Mouse (Mus musculus) liver, embryonic 12.5 days (tissue): ENCODE results near the gene Faim. TPM values are rescaled to one million over a fixed set of nuclear protein-coding genes. Genes with fewer than 3 reads are reported as not detected.
A peak's percentile ranks its signal among the peaks of the same experiment; 100 is the strongest.

Source experiments
- ATAC-seq: fragments of 200-750 bp; cut with Nextera tagmentation; 2 replicates; pipeline ENCODE4 v1.8.0; 2017; ENCODE audit warnings: moderate number of reproducible peaks, mild to moderate bottlenecking, moderate library complexity
- H3K27ac ChIP-seq: fragments of 300-500 bp; sonication (generic); 2 replicates; pipeline ENCODE4 v1.5.1; 2016; ENCODE audit warnings: mild to moderate bottlenecking
- H3K27me3 ChIP-seq: fragments of 300-500 bp; sonication (generic); replicated peaks from 2 replicates; pipeline ENCODE4 v1.6.1; 2016; ENCODE audit warnings: mild to moderate bottlenecking, moderate library complexity
- H3K36me3 ChIP-seq: fragments of 300-500 bp; sonication (generic); 2 replicates; pipeline ENCODE4 v1.6.1; 2016; ENCODE audit warnings: mild to moderate bottlenecking, moderate library complexity
- H3K4me1 ChIP-seq: fragments of 300-500 bp; sonication (generic); 2 replicates; pipeline ENCODE4 v1.6.1; 2016
- H3K4me2 ChIP-seq: fragments of 300-500 bp; sonication (generic); 2 replicates; pipeline ENCODE4 v1.6.1; 2016; ENCODE audit warnings: mild to moderate bottlenecking, moderate library complexity
- H3K4me3 ChIP-seq: fragments of 300-500 bp; sonication (generic); 2 replicates; pipeline ENCODE4 v1.5.1; 2016; ENCODE audit warnings: mild to moderate bottlenecking, moderate library complexity
- H3K9ac ChIP-seq: fragments of 300-500 bp; sonication (generic); 2 replicates; pipeline ENCODE4 v1.6.1; 2016; ENCODE audit warnings: mild to moderate bottlenecking, moderate library complexity
- H3K9me3 ChIP-seq: fragments of 300-500 bp; sonication (generic); replicated peaks from 2 replicates; pipeline ENCODE4 v1.6.1; 2016; ENCODE audit warnings: mild to moderate bottlenecking, moderate library complexity
- WGBS: fragments of 180-500 bp; shearing (Covaris S2); methylation state at CpG from one replicate; pipeline ENCODE4 v1.1.7; 2016; ENCODE audit not compliant: insufficient replicate concordance; 5-methylcytosine and 5-hydroxymethylcytosine counted together
- polyA plus RNA-seq: library from polyadenylated mRNA; unstranded; fragments of >200 nt; fragmentation: Nextera tagmentation; extraction: Ambion mirVana; gene quantifications from 2 replicates; pipeline ENCODE4 v1.2.1, GENCODE M21; 2016

Gene Faim
- 22.9 and 24.2 TPM in 2 replicates for polyA plus RNA-seq

DNA sequence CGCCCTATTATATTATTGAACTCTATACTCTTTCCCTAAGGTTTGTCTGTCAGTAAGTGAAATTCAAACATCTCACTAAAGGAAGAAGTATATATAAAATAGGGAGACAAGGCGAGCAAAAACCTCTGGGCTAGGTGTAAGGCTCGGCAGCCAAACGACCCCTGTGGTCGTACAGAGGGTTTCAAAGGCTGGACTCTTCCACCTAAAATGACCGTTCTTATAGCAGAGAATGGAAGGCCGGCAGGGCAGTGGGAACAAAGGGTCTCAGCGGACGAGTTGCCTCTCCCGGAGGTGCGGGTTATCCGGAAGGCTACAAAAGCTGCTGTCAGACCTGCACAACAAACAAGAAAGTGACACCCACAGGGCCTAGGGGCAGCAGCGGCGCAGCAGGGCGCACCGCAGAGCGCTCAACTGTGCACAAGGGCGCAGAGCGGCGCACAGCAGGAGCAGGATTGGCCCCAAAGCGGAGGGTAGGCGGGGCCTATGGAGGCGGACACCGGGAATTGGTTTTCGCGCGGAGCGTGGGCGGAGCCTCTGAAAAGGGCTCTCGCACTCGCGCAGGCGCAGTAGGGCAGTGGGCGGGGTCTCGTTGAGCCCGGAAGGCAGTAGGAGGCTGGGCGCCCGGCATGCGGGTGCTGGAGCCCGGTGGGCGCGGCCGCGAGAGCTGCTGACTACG, at the start of gene Faim:
TSS of gene Faim (plus strand) at position 574 of the 676 bp plus-strand sequence.
- Histone ChIP-seq H3K4me2 (peak within 1 kb of the TSS; percentile 99), H3K9ac (peak within 1 kb of the TSS; percentile 83), H3K4me3 (peak within 1 kb of the TSS; percentile 78), H3K9me3 (no peaks in the 10 kb centered on the region), H3K36me3 (no peaks in the 10 kb centered on the region), H3K27ac (peak within 1 kb of the TSS; percentile 72), H3K4me1 (peaks cover 18% of the 10 kb centered on the region), H3K27me3 (peaks cover 33% of the 10 kb centered on the region)
- peak; percentile 100 for ATAC-seq
- 3% methylated on average over 45 of the region's 45 CpGs for WGBS

DNA sequence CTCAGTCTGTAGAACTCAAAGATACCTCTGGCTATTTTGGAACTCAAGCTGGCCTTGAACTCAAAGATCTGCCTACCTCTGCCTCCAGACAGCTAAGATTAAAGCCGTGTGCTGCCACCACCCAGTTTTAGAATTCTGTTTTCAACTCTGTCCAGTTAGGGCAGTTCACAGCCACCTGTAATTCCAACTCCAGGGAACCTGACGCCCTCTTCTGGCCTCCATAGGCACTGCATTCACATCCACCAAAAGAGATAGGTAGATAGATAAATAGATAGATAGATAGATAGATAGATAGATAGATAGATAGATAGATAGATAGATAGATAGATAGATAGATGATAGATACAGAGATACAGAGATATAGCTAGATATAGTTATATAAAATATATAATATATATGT, 46.9 kb upstream of the Faim start:
- Histone ChIP-seq H3K27me3 (peaks cover 28% of the 10 kb centered on the region), H3K9me3 (no peaks in the 10 kb centered on the region), H3K27ac (no peak overlapping the region), H3K4me2 (no peak overlapping the region), H3K4me3 (no peak overlapping the region), H3K36me3 (no peaks in the 10 kb centered on the region), H3K9ac (no peak overlapping the region), H3K4me1 (no peaks in the 10 kb centered on the region)
- WGBS: 24% methylated on average over 2 of the region's 2 CpGs
- no peak for ATAC-seq

DNA sequence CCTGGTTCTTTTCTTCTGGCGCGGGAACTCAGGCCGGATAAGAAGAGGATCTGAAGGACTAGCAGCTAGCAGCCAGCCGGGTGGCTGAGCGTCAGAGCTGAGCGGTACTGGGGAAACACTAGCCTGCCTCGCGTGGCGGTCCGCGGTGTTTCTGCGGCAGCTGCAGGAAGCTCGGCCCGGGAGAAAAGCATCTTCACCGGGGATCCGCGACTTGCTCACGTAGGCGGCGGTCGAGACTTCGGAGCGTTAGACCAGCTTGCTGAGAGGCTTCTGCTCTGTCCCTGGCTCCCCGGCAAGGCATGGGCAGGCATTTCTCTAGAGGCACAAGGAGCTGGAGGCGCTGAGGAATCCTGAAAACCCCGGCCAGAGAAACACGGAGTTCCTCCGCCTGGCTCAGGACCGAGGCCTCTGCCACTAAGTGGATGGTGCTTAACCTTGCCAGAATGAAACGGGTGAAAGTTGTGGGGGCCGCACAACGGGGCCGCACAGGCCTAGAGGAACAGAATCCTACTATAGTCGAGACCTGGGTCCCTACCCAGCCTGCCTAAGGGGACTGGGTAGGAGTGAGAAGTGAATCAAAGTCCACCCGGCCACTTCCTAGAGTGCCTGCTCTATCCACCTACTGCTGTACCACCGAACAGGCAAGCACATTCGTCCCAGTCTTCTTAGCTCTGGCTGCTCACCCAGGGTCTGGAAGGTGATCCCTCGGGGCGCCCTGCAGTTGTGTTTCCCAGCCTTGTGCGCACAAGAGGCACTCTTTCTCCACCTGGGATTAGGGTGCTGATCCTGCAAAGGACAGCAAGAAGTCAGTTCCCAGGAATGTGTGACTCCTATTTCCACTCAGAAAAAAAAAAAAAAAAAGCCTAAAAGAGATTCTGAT, 33.8 kb upstream of the Faim start:
- no peak overlapping the region for H3K27ac ChIP-seq
- no peak overlapping the region for H3K9ac ChIP-seq
- H3K4me3 ChIP-seq: no peak overlapping the region

DNA sequence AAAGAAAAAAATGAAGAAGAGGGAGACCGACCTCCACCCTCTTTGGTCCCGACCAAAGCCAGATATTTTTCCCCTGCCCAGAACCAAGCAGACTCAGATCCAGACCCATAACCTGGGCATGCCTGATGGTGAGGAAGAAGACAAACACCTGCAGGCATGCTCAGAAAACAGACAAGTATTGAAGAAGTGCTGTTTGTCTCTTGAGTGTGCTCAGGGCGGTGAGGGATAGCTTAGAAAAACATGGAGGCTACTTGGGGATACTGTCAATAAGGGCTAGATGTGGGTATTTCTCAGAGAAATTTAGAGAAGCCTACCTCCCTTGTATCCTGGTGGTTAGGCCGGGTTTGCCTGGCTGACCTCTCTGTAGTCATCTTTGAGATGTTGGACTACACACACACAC, 32.9 kb upstream of the Faim start:
- WGBS: 6% methylated on average over 4 of the region's 4 CpGs
- no peaks in the 10 kb centered on the region for H3K36me3 ChIP-seq
- H3K9me3 ChIP-seq: no peaks in the 10 kb centered on the region
- H3K27me3 ChIP-seq: peaks cover 96% of the 10 kb centered on the region
- H3K4me3 ChIP-seq: no peak overlapping the region
- H3K9ac ChIP-seq: no peak overlapping the region
- peaks cover 24% of the 10 kb centered on the region for H3K4me1 ChIP-seq
- H3K4me2 ChIP-seq: no peak overlapping the region
- no peak for ATAC-seq
- H3K27ac ChIP-seq: no peak overlapping the region

More for the DNA sequence above, 33.8 kb upstream of the Faim start:
- 3% methylated on average over 40 of the region's 40 CpGs for WGBS
- no peak overlapping the region for H3K4me2 ChIP-seq
- peaks cover 89% of the 10 kb centered on the region for H3K27me3 ChIP-seq
- no peaks in the 10 kb centered on the region for H3K9me3 ChIP-seq
- no peak for ATAC-seq
- no peaks in the 10 kb centered on the region for H3K36me3 ChIP-seq
- peaks cover 24% of the 10 kb centered on the region for H3K4me1 ChIP-seq

DNA sequence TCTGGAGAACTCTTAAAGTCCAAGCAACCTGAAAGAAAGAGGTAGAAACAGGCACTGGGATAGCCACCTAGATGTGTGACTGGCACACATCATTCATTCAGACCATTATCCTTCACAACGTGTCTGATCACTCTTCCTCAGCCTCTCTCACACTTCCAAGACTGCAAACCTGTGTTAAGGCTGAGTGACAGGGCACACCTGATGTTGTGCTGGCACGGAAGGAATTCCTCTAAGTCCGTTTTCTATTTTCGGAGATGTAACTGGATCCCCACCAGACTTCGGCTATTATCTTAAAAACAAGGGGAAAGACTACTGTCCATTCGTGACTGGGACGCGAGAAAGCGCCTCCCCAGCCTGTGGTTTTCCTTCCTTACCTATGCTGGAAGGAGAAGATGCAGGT, 32.3 kb upstream of the Faim start:
- H3K9ac ChIP-seq: no peak overlapping the region
- whole genome bisulfite sequencing: 4% methylated on average over 9 of the region's 9 CpGs
- no peaks in the 10 kb centered on the region for H3K36me3 ChIP-seq
- no peak overlapping the region for H3K27ac ChIP-seq
- no peaks in the 10 kb centered on the region for H3K9me3 ChIP-seq
- peaks cover 24% of the 10 kb centered on the region for H3K4me1 ChIP-seq
- H3K27me3 ChIP-seq: peaks cover 97% of the 10 kb centered on the region
- no peak overlapping the region for H3K4me3 ChIP-seq
- no peak for ATAC-seq
- H3K4me2 ChIP-seq: no peak overlapping the region

DNA sequence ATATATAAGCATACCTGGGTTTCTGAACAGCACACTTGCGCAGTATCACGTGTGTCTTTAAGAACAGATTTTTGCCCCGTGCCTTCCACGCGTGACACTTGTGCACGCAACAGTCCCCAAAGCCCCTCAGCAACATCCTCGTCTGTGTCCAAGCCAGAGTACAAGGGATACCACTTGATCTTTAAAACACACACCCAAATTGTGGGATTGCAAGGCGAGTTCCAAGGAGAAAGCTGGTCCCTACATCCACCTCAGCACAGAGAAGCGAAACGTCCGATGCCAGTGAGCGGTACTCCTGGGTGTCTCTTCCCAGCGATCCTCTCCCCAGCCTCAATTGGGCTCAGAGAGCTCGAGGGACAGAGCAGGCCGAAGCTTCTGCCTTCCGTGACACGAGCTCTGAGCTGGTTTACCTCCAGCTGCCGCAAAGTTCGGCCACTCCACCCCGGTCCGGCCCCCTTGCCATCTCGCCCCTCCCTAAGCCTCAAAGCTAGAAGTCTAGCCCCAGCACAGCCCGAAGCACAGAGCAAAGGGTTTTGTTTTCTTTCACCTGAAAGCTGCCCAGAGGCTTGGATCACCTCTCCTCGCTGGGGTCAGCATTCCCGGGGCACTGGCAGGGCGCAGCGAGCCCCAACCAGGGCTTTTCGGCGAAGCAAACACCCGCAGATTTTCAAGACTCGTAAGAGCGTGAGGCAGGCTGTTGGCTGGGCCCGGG, 31.6 kb upstream of the Faim start:
- H3K4me1 ChIP-seq: peaks cover 24% of the 10 kb centered on the region
- H3K4me2 ChIP-seq: peak overlapping the region; percentile 63
- 3% methylated on average over 33 of the region's 33 CpGs for WGBS
- no peak overlapping the region for H3K27ac ChIP-seq
- peak overlapping the region; percentile 45 for H3K4me3 ChIP-seq
- no peaks in the 10 kb centered on the region for H3K36me3 ChIP-seq
- no peak overlapping the region for H3K9ac ChIP-seq
- H3K27me3 ChIP-seq: peaks cover 98% of the 10 kb centered on the region
- H3K9me3 ChIP-seq: no peaks in the 10 kb centered on the region
- ATAC-seq: no peak

DNA sequence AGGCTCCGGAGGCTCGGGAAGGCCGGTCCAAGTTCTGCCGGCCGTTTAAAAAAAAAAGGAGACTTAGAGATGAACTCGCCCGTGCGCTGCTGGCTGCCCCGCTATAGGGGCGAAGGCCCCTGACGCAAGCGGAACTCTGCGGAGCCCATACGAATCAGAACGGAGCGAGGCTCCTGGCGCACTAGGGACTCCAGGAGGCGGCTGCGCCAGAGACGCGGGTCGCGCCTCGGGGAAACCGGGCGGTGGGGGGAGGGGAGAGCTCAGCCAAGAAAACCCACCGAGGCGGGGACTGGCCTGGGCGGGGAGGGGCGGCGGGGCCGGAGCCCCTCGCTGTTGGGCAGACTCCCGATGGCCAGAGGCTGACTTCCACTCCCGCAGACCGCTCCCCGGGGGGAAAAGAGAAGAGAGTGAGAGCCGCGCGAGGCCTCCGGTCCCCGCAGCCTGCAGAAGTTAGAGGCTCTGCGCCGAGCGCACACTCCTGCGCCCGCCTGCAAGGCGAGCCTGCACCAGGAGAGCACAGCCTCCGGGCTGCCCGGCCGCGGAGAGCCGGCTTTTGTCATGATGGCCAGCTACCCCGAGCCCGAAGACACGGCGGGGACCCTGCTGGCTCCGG, 31.0 kb upstream of the Faim start, which contains the start of gene Foxl2:
TSS of gene Foxl2 (plus strand) at position 186 of the 613 bp plus-strand sequence.
- Histone ChIP-seq H3K4me3 (peak within 1 kb of the TSS; percentile 45), H3K4me2 (peak within 1 kb of the TSS; percentile 63), H3K27me3 (peaks cover 100% of the 10 kb centered on the region), H3K36me3 (no peaks in the 10 kb centered on the region), H3K9ac (no peak within 1 kb of the TSS), H3K4me1 (peaks cover 24% of the 10 kb centered on the region), H3K27ac (no peak within 1 kb of the TSS), H3K9me3 (no peaks in the 10 kb centered on the region)
- WGBS: 2% methylated on average over 57 of the region's 58 CpGs
- no peak for ATAC-seq

DNA sequence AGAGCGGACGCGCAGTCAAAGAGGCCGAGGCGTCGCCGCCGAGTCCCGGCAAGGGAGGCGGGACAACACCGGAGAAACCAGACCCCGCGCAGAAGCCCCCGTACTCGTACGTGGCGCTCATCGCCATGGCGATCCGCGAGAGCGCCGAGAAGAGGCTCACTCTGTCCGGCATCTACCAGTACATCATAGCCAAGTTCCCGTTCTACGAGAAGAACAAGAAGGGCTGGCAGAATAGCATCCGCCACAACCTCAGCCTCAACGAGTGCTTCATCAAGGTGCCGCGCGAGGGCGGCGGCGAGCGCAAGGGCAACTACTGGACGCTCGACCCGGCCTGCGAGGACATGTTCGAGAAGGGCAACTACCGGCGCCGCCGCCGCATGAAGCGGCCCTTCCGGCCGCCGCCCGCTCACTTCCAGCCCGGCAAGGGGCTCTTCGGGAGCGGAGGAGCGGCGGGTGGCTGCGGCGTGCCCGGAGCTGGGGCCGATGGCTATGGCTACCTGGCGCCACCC, 30.4 kb upstream of the Faim start:
- H3K27ac ChIP-seq: no peak overlapping the region
- peak overlapping the region; percentile 45 for H3K4me3 ChIP-seq
- H3K27me3 ChIP-seq: peaks cover 100% of the 10 kb centered on the region
- peak overlapping the region; percentile 63 for H3K4me2 ChIP-seq
- no peaks in the 10 kb centered on the region for H3K36me3 ChIP-seq
- H3K9ac ChIP-seq: no peak overlapping the region
- H3K4me1 ChIP-seq: peaks cover 24% of the 10 kb centered on the region
- no peak for ATAC-seq
- no peaks in the 10 kb centered on the region for H3K9me3 ChIP-seq
- under 1% methylated on average over 60 of the region's 60 CpGs for WGBS

DNA sequence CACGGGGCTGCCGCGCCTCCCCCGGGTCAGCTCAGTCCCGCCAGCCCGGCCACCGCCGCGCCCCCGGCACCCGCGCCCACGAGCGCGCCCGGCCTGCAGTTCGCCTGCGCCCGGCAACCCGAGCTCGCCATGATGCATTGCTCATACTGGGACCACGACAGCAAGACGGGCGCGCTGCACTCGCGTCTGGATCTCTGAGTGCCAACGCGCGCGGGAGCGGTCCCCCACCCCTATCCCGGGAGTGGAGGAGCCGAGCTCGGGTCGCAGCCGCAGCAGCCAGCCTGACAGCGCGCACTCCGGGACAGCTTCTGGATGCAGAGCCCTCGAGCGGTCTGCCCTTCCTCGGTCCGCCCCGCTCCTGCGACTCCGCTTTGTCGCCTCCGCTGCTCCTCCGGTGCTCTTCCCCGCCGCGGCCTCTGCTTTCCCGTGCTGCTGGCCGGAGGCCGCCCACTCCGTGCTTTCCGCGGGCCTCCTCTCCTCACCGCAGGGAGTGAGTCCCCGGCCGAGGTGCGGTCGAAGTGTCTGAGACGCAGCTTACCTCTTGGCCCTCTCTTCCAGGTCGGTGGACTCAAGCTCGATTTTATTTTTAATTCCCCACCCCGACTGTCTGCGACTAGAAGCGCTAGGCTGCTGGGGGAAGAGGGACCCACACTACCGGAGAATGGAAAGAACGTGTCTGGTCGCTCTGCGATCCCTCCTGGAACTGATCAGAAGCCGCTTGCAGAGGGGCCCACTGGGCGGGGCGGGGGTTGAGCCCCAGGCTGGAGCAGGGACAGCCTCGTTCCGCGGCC, 29.4 kb upstream of the Faim start:
- Histone ChIP-seq H3K4me1 (peaks cover 24% of the 10 kb centered on the region), H3K9ac (no peak overlapping the region), H3K4me2 (peak overlapping the region; percentile 63), H3K4me3 (peak overlapping the region; percentile 45), H3K27ac (no peak overlapping the region), H3K9me3 (no peaks in the 10 kb centered on the region), H3K27me3 (peaks cover 100% of the 10 kb centered on the region), H3K36me3 (no peaks in the 10 kb centered on the region)
- no peak for ATAC-seq
- 2% methylated on average over 78 of the region's 80 CpGs for WGBS

DNA sequence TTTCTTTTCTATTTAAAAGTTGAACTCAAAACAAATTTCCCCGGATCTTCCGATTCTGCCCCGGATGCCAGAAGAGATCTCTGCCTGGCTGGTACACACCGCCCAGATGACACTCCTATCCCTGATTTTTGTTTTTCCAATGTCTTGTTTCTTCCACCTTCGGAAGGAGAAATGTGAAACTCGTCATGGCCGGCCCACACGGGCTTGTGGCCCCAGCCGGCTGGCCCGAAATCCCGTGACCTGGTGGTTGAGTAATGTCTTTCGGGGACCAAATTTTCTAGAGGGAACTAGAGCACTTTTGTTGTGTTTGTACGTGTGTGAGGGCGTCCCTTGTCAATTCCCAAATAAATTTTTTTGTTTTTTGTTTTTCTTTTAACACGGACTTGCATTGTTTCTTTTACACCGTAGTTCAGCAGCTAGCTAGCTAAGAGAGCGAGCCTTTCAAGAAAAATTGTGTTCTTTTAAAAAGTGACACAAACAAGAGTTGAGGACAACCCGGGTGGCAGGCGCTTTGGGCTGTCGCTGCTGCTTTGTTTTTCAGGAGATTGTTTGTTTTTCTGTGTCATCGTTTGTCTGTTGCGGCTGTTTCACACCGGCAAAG, 28.3 kb upstream of the Faim start:
- WGBS: 1% methylated on average over 23 of the region's 23 CpGs
- no peak overlapping the region for H3K4me3 ChIP-seq
- H3K4me1 ChIP-seq: peaks cover 24% of the 10 kb centered on the region
- no peak overlapping the region for H3K27ac ChIP-seq
- no peak overlapping the region for H3K4me2 ChIP-seq
- H3K36me3 ChIP-seq: no peaks in the 10 kb centered on the region
- no peak for ATAC-seq
- H3K9me3 ChIP-seq: no peaks in the 10 kb centered on the region
- peaks cover 100% of the 10 kb centered on the region for H3K27me3 ChIP-seq
- H3K9ac ChIP-seq: no peak overlapping the region
